Mouse (Mus musculus) megakaryocyte, embryonic 14.5 days (primary cell): Measurements from ENCODE around the gene Gm10670.
"Not testable (repeated sequence)": the region's sequence is repeated elsewhere in the genome, so short reads cannot be mapped to it uniquely, and the experiment has no call there.

ENCODE experiments used
- FLI1 ChIP-seq: IDR thresholded peaks from 2 replicates; pipeline ENCODE4 v1.6.1; 2012; ENCODE audit warnings: low read length, inconsistent platforms, mixed read lengths
- GATA1 ChIP-seq: IDR thresholded peaks from 3 replicates; pipeline ENCODE4 v1.6.1; 2012; ENCODE audit warnings: mixed read lengths, low read length, inconsistent platforms, borderline replicate concordance

- not testable (repeated sequence) for TF ChIP-seq GATA1, FLI1
Measured at GRCm38 (mm10) chr7:20510434-20510833, 35.7 kb upstream of the Gm10670 start, which contains the start of gene Vmn1r103.
